Mouse (Mus musculus): ENCODE results near the gene Stk19.

Gene Stk19

DNA sequence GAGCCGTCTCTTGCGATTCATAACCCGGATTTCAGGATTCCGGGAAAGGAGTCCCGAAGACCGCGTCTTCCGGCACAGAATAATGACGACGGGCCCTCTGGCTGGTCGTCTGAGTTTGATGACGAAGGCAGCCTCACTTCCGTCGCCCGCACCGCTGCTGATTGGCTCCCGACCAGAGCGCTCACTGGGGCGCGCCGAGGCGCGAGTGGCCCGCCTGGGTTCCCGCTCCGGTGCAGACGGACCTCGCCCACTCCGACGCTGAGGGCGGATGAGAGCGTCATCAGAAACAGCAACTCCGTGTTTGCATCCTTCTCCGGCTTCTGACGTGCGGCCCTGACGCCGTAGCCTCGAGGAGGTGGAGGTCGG, at the start of gene Stk19, which contains the start of gene Dxo:
Stk19 (minus strand) TSS at position 90 of the 366 bp plus-strand sequence.
Dxo (plus strand) TSS at position 164 of the 366 bp plus-strand sequence.
- DNase-seq (ENCODE audit: low spot score in 2 of 2), result peak; percentile 92

DNA sequence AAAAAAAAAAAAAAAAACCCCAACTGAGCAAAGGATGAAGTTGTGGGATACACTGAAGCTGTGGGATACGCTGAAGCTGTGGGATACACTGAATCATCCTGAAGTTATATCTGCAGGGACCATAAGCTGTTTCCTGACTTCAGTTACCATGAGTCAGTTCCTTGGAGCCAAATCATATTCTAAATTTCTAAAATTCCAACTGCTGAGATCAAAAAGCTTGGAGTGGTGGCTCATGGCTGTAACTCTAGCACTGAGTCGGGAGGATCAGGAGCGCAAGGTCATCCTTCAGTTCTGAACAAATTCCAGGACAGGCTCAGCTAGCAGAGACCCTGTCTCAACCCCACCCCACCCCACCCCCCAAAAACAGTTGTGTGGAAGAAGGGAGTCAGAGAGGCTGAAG, 48.9 kb upstream of the Stk19 start:
- no peak for DNase-seq (ENCODE audit: low spot score in 2 of 2)

DNA sequence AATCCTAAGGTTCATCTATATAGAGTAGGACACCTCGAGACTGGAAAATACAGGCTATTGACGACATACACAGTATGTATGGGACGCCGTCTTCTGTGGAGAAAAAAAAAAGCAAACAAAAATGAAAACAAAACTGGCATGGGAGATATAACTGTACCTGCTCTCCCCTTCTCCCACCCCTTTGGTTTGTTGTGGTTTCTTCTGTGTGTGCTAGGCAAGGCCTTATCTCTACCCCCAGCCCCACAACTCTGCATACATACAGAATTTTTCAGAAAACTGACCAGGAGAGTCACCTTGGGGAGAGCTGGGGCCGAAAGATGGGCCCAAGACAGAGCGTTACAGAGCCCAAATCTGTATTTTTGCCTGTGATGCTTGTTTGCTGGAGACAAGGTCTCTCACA, 48.0 kb upstream of the Stk19 start:
- DNase-seq (ENCODE audit: low spot score in 2 of 2), result no peak

DNA sequence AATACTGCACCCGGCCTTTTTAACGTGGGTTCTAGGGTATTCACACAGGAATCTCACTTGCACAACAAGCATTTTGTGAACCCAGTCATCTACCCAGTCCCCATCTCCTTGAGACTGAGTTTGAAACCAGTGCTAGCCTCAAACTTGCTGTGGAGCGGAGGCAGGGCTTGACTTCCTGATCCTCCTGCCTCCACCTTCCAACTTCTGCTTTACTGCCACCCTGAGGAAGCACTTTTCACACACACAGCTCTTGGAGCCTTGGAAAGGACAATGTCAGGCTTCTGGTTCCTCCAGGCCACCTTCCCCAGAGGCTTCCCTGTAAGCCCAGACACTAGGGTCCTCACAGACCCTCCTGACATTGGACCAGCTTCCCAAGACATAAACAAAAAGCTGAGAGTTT, 46.6 kb upstream of the Stk19 start:
- DNase-seq (ENCODE audit: low spot score in 2 of 2), result no peak

DNA sequence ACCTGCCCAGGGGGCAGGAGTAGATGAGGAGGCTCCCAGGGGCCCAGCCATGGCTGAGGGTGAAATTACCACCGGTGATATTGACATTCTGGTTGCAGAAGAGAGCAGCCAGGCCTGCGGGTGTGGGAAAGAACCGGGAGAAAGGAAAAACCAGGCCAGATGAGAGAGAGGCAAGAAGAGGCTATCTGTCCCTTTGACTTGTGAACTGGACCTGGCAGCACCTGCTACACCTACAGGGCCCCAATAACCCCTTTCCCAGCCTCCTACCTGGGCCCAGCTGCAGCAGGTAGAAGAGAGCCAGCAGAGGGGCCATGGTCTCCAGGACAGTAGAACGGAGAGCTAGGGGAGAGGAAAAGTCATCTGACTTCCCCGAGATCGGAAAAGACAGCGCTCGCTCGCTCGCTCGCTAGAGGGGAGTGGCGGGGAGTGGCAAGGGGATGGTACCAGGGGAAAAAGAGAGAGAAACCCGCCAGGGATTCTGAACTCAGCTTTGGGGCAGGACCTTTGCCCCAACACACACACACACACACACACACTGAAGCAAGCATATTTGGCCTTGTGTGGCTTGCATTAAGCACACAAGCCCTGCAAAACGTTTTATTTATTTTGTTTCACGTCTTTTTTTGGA, 45.1 kb upstream of the Stk19 start, which contains the start of gene Gm20547:
Gm20547 (minus strand) TSS at position 360 of the 628 bp plus-strand sequence.
- DNase-seq (ENCODE audit: low spot score in 2 of 2), result no peak

DNA sequence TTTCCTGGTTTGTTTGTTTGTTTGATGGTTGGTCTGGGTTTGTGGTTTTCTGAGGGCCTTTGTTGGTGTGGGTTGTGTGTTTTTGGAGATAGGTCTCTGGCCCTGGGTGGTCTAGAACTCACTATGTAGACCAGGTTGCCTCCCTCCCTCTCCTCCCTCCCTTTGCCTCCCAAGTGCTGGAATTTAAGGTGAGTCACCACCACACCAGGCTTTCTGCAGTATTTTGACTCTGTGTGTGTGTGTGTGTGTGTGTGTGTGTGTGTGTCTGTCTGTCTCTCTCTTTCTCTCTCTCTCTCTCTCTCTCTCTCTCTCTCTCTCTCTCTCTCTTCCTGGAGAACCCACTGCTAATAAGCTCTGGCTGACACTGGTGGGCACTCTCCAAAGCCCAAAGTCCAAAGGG, 44.4 kb upstream of the Stk19 start:
- DNase-seq (ENCODE audit: low spot score in 2 of 2), result no peak

DNA sequence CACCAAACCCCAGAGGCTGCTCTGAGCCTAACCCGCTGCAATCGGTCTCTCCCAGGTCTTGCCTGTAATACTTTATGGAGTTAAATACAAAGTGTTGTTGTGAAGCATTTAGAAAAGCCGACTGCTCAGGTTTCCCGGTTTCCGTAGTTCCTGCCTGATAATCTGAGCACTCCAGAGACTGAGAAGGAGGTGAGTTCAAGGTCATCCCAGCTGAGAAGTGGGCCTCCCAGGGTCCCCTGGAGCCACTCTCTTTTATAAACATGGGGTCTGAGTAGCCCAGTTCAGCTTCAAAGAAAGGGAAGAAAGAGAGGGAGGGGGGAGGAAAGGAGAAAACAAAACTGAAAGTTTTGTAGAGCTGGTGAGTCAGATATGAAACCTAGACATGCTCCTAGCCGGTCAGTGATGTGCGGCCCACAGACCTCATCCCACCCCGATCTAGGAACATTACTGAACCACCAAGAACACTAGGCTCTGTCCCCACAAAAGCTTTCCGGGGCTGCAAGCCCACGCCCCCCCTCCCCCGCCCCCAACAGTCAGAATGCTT, 42.7 kb upstream of the Stk19 start, which contains the start of gene Zbtb12:
Zbtb12 (plus strand) TSS at position 148 of the 544 bp plus-strand sequence.
- DNase-seq (ENCODE audit: low spot score in 2 of 2), result no peak

DNA sequence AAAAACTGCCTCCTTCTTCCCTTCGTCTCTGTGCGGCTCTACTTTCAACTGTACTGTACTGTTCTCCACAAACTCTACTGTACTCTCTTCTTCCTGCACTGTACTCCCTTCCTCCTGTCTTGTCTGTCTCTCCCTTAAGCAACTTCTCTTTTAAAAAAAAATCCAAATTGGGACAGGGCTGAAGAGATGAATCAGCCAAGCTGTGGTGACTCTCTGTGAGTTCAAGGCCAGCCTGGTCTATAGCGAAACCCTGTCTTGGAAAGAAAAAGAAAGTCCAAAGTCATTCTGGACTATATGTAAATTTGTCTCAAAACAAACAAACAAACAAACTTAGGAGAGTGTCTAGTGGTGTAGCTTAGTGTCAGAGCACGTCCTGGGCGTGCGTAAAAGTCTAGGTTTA, 37.6 kb upstream of the Stk19 start:
- DNase-seq (ENCODE audit: low spot score in 2 of 2), result no peak

DNA sequence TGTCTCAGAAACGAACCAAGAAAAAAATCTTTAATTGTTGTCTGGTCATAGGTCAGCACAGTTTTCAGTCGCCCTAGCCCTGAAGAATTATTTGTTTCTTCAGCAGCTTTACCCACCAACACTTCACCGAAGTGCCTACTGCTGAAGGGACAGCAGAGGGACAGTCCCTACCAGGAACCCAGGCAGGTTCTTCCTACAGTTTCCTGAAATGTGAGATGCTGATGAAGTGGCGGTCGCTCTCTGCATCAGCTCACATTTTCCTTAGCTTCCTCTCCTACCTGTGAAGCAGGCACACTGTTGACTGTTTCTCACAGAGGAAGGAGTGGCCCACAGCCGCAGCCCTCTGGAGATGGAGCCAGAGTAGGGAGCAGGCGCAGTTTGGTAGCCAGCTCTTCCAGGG, 29.2 kb upstream of the Stk19 start:
- DNase-seq (ENCODE audit: low spot score in 2 of 2), result no peak

DNA sequence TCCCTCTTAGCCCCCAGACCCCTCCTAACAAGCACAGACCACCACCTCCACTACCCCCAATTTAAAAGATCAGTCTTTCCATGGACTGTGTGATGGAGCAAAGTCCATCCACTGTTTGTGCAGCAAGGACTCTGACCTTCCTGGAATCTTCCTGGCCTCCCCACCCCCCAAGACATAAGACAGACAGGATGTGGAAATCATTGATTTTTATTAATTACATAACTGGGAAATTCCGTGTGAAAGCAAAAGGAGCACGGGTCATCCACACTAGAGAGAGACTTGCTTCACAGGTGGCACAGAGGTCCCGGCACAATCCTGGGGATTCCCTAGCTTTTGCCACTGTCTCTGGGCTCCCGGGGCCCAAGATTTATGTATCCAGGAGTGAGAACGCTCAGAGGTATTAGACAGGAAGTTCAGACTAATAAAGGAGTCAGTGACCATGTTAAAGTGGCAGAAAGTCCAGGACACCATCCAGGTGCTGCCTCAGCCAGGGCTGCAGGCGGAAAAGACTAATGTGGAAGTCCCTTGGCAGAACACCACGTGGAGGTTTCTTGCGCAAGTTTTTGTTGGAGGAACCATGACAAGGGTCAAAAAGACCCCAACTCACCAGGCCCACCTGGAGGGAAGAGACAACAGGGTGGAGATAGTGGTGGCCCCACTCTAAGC, 25.8 kb upstream of the Stk19 start, which contains the start of gene Cfb:
Cfb (minus strand) TSS at position 103 of the 666 bp plus-strand sequence.
- DNase-seq (ENCODE audit: low spot score in 2 of 2), result no peak

DNA sequence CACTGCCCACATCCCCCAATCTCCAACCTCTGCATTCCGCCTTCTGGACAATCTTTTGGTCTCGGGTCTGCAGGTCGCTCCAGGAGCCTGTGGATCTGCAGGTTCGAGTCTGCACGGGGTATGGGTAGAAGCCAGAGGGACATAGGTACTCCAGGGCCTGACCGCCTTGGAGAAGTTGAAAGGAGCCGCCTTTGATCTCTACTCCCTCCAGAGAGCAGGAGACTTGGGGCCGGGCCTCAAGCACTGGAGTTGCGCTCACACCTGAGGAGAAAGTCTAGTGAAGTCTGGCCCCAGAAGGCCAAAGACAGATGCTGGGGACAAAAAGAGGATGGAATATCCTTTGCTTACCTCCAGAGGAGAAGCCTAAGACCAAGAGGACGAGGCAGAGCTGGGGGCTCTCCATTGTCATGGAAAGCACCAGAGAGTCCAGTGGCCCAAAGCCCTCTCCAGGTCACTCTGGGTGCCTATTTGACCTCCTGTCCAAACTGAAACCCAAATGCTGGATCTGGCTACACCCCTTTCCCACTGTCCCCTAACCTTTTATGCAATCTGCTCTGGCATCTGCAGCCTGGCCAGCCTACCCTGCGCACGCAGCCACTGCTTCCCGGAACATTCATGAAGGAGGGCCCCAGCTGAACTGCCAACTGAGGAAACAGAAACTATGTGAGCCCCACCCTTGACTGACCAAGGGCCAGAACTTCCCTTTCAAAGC, 25.1 kb upstream of the Stk19 start:
- no peak for DNase-seq (ENCODE audit: low spot score in 2 of 2)

DNA sequence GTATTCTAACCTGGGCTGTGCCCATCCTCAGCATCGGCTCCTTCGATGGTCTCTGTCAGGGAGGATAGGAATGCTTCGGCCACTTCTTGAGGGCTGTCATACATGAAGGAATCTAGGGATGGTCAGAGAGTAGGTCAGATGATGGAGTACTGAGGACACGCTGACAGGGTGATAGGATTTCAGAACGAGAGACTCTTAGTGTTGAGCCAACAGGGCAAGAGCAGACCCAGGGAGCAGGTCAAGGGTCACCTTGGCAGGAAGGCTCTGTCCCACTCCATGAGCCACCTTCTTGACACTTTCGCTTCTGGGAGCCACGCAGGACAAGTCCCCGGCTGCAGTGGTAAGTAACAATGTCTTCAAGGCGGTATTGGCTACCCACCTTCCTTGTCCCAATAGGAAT, 23.8 kb upstream of the Stk19 start:
- DNase-seq (ENCODE audit: low spot score in 2 of 2), result no peak

DNA sequence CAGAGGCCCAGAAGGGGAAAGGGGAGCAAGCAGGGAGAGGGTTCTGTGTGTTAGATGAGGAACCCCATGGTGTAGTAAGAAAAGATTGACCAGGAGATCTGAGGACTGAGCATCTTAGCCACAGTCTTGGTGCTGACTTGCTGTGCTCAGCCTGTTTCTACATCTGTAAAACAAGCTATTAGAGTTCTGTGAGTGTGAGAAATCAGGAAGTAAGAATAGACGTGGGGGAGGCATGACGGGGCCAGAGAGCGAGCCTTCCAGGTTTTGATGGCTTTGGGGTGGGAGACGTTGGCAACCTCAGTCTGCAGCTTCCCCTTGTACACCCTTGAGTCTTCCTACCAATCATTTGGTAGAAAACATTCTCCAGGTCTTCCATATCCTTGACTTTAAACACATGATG, 21.9 kb upstream of the Stk19 start:
- no peak for DNase-seq (ENCODE audit: low spot score in 2 of 2)

DNA sequence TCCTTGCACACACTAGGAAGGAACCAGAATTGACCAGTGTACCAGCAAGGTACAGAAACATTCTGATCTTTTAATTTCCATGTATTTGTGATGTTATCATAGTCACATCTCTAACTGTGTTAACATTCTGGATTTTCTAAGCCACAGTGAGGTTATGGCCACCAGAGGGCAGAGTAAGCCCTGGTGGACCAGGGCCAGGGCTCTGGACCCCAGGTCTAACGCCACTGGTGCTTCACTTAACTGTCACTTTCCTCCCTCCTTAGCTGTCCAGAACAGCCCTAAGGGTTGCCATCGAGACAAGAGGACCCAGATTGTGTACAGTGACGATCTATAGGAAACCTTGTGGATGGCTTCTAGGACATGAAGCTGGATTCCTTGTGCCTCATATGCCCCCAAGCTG, 19.1 kb upstream of the Stk19 start:
- peak in 1 of 2 experiments; percentile 48 for DNase-seq (ENCODE audit: low spot score in 2 of 2)

DNA sequence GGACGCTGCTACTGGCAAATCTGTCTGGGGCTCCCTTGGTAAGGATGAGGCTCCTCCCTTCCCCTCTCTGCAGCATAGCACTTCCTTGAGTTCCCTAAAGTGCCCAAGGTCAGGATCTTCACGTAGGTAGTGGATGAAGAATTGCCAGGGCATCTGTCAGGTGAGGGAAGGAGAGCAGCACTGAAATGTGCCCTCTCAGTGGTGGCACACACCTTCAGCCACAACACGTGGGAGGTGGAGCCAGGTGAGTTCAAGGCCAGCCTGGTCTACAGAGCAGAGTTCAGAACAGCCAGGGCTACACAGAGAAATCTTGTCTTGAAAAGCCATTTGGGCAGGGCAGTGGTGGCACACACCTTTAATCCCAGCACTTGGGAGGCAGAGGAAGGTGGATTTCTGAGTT, 18.0 kb upstream of the Stk19 start:
- DNase-seq (ENCODE audit: low spot score in 2 of 2), result no peak

DNA sequence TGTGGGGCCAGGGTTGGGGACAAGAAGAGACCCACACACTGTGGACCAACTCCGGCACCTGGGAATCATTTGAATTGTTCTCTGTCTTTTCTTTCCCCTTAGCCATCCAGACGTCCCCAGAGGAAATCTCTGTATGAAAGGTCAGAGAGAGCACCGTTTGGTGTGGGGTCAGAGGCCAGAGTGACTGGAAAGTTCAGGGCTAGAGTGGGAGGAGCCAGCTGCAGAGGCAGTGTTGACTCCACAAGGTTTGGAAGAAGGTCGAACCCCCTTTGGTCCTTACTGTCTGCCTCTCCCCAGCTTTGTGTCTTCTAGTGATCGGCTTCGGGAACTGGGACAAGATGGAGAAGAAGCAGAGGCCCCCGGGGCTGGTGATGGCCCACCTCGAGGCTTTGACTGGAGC, 16.8 kb upstream of the Stk19 start:
- DNase-seq (ENCODE audit: low spot score in 2 of 2), result no peak

DNA sequence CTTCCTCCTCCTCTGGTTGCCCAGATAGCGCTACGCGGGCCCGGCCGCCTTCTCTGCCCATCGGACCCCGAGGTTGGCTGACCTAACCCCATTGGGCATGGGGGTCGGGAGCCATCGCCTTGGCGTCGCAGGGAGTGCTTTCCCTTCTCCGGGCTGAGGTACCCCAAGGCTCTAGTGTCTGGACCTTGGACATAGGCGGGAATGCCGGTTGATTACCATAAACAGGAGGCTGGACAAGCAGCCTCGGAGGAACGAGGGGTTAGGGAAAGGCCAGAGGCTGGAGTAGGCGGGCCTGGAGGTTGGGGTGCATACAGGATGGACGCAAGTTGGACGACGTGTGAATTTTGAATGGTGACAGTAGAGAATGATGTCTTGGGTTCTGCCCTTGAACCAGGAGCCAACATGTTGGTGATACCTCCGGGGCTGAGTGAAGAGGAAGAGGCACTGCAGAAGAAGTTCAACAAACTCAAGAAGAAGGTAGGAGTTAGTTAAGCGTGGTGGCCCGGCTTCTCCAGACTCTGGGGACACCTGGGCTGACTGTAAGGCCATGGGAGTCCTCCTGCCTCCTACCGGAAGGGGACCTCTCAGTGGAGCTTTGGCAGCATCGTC, 13.9 kb upstream of the Stk19 start:
- no peak for DNase-seq (ENCODE audit: low spot score in 2 of 2)

DNA sequence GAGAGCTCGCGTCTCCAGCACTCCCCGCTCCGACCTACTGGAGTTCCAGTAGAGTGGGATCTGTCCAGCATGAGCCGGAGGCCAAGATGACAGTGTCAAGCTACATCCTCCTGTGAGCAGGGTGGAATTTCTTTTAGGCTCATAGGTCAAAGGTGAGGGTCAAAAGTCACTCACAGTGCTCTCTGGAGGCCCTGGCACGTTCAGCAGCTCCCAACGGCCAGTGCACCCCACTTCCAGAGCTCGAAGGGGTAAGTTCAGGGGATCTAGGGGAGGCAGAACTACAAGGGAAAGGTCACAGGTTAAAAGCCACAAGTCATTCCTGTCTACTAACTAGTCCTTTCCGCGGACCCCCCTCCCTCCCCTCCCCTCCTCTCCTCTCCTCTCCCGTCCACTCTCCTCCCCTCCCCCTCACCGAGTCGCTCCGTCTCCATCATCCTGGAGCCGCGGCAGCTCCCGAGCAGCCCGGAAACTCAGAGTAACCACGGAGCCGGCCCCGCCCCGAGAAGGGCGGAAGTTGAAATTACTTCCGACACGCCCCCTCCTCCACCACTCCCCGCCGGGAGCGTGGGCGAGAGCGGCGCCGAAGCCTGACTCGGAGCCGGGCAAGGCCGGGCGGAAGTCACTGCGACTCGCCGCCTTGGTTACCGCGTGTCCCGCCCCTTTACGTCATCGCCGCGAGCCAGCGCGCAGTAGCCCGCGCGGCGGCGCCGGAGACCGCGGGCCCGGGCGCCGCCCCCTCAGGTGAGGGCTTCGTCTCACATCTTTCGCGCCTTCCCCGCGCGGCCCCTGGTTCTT, 13.2 kb upstream of the Stk19 start, which contains the start of the genes Skiv2l and Nelfe:
Skiv2l (minus strand) TSS at position 489 of the 795 bp plus-strand sequence.
Nelfe (plus strand) TSS at position 670 of the 795 bp plus-strand sequence.
- peak; percentile 97 to 98 for DNase-seq (ENCODE audit: low spot score in 2 of 2)

DNA sequence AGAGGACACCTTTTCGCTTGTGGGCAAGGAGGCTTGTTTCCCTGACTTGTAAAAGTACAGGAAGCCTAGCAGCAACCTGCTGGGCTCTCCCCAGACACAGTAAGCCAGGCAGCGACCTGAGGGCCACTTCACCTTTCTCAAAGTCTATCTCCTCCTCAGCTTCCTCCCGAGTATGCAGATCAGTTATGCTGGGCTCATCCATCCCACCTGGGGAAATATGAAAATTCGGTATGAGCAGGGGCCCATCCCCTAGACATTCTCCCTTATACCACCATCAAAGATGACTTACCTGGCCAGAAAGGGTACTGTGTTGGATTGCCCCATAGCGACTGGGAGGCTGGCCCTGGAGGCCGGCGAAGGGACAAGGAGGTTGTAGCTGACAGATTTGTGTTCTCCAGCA, 10.9 kb upstream of the Stk19 start:
- no peak for DNase-seq (ENCODE audit: low spot score in 2 of 2)

DNA sequence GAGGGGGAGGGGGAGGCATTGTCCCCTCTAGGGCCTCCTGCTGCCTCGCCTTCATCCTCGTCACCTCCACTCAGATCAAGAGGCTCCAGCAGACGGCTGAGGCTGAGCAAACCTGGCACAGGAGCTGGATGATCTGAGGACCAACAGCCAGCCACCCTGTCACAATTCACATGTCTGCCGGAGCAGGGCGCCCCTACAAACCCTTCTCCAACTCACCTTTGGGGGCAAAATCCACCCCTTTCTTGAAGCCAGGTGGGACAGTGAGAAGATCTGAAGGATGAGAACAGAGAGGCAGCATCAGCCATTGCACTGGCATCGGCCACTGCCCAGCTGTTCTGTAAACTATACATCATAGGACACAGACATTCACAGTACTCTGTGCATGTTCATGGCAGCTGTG, 10.4 kb upstream of the Stk19 start:
- DNase-seq (ENCODE audit: low spot score in 2 of 2), result no peak

DNA sequence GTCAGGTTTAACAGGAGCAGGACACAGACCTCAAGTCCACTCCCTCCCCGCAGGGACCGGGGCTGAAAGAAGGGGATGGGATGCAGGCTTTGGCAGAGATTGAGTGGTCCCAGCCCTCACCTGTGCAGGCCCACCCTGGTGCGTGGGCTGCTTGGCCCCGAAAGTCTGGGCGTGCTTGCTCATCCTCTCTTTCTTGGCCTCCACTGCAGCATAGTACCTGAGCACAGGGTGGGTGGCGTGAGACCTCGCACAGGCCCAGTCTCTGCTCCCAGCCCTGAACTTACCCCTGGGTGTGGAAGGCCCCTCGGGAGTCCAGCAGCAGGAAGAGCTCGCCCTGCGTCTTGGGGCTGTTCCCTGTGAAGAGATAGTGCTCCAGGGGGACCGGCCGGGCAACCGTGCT, 8.1 kb upstream of the Stk19 start:
- no peak for DNase-seq (ENCODE audit: low spot score in 2 of 2)
